In genomic region chr9:43167081-43167480, GRCm38 (mm10) we compare ENCODE assay signal across 28 mouse cellular contexts. TPM values are rescaled to one million over a fixed set of nuclear protein-coding genes. Genes with fewer than 3 reads are reported as not detected.
A peak's percentile ranks its signal among the peaks of the same experiment; 100 is the strongest.
DNase-seq lines count a peak whose midpoint lies in the region; ATAC-seq and TF ChIP-seq lines count a peak whose summit lies in the region.
"Had no signal": no experiment of that assay in that cellular context is flagged by ENCODE, and none has a peak within 500 bp of the region (broad histone marks: within the 10 kb centered on the region; RNA-seq: fewer than 3 reads in every experiment).

No protein-coding gene starts in this region.

- no peak for TF ChIP-seq EP300 in stomach, postnatal 0 days (optimal IDR thresholded peaks at IDR 0.05)

- no peak for TF ChIP-seq CTCF in intestine, postnatal 0 days (IDR thresholded peaks at IDR 0.05; ENCODE audit: low read depth)
- no peak for TF ChIP-seq CTCF in stomach, postnatal 0 days (IDR thresholded peaks at IDR 0.05; ENCODE audit: low read depth)

- H3K36me3 ChIP-seq in intestine, embryonic 15.5 days, result no peaks in the 10 kb centered on the region
- no peaks in the 10 kb centered on the region for H3K36me3 ChIP-seq in intestine, postnatal 0 days (ENCODE audit: control insufficient read depth, insufficient read depth)
- H3K36me3 ChIP-seq in stomach, embryonic 14.5 days (ENCODE audit: control insufficient read depth, insufficient read depth, low read length), result no peaks in the 10 kb centered on the region
- H3K36me3 ChIP-seq in stomach, postnatal 0 days (ENCODE audit: control insufficient read depth, insufficient read depth, low read length), result no peaks in the 10 kb centered on the region
- no peaks in the 10 kb centered on the region for H3K36me3 ChIP-seq in embryonic facial prominence, embryonic 15.5 days
- H3K36me3 ChIP-seq in kidney, embryonic 14.5 days (ENCODE audit: control insufficient read depth, insufficient read depth, low read length), result no peaks in the 10 kb centered on the region
- H3K36me3 ChIP-seq: embryonic facial prominence, embryonic 12.5 days; G1E; heart, embryonic 12.5 days; heart, embryonic 15.5 days; hindbrain, embryonic 10.5 days; hindbrain, embryonic 13.5 days had no signal

- no peak overlapping the region for H3K4me3 ChIP-seq in intestine, embryonic 15.5 days (replicated peaks)
- no peak overlapping the region for H3K4me3 ChIP-seq in intestine, postnatal 0 days (ENCODE audit: low read depth, low read length)
- H3K4me3 ChIP-seq in stomach, embryonic 14.5 days (ENCODE audit: low read depth, low read length), result no peak overlapping the region
- no peak overlapping the region for H3K4me3 ChIP-seq in stomach, postnatal 0 days (ENCODE audit: low read depth, low read length)
- H3K4me3 ChIP-seq in embryonic facial prominence, embryonic 15.5 days (replicated peaks), result no peak overlapping the region
- H3K4me3 ChIP-seq in kidney, embryonic 14.5 days (ENCODE audit: low read length), result no peak overlapping the region
- H3K4me3 ChIP-seq: embryonic facial prominence, embryonic 12.5 days; gastrocnemius, adult 2 months; heart, embryonic 12.5 days; heart, embryonic 15.5 days; hindbrain, embryonic 10.5 days; hindbrain, embryonic 13.5 days had no signal

- no peaks in the 10 kb centered on the region for H3K27me3 ChIP-seq in intestine, embryonic 15.5 days (replicated peaks)
- H3K27me3 ChIP-seq in intestine, postnatal 0 days (replicated peaks; ENCODE audit: control insufficient read depth, insufficient read depth, low read length), result no peaks in the 10 kb centered on the region
- H3K27me3 ChIP-seq in stomach, embryonic 14.5 days (ENCODE audit: control insufficient read depth, insufficient read depth, low read length), result no peaks in the 10 kb centered on the region
- H3K27me3 ChIP-seq in stomach, postnatal 0 days (ENCODE audit: control insufficient read depth, insufficient read depth, low read length), result no peaks in the 10 kb centered on the region
- H3K27me3 ChIP-seq in embryonic facial prominence, embryonic 15.5 days, result no peaks in the 10 kb centered on the region
- no peaks in the 10 kb centered on the region for H3K27me3 ChIP-seq in kidney, embryonic 14.5 days (ENCODE audit: control insufficient read depth, insufficient read depth, low read length)
- H3K27me3 ChIP-seq: embryonic facial prominence, embryonic 12.5 days; heart, embryonic 15.5 days had no signal

- ATAC-seq in intestine, embryonic 15.5 days, result peak; percentile 28; the same call in 1 of the 2 replicates
- no peak for ATAC-seq in intestine, postnatal 0 days
- no peak for ATAC-seq in stomach, embryonic 14.5 days (ENCODE audit: insufficient number of reproducible peaks, insufficient read depth, low FRiP score, low read depth)
- ATAC-seq in stomach, postnatal 0 days (ENCODE audit: low FRiP score, low TSS enrichment), result no peak
- ATAC-seq in embryonic facial prominence, embryonic 15.5 days (ENCODE audit: insufficient number of reproducible peaks, low FRiP score, low TSS enrichment, low read depth), result no peak
- no peak for ATAC-seq in kidney, embryonic 14.5 days (ENCODE audit: low FRiP score, low TSS enrichment)
- ATAC-seq: forebrain, embryonic 14.5 days; forebrain, postnatal 0 days; hindbrain, embryonic 16.5 days had no signal

- H3K27ac ChIP-seq in intestine, embryonic 15.5 days, result no peak overlapping the region
- H3K27ac ChIP-seq in intestine, postnatal 0 days (ENCODE audit: low read depth, low read length), result no peak overlapping the region
- H3K27ac ChIP-seq in stomach, embryonic 14.5 days (ENCODE audit: low read length), result peak overlapping the region; percentile 33; the same call in 1 of the 2 replicates
- no peak overlapping the region for H3K27ac ChIP-seq in stomach, postnatal 0 days (replicated peaks)
- 0 out of 2 replicates have a peak overlapping the region, but pooled peaks have one; percentile 24 for H3K27ac ChIP-seq in embryonic facial prominence, embryonic 15.5 days (replicated peaks)
- H3K27ac ChIP-seq in kidney, embryonic 14.5 days (ENCODE audit: low read depth, low read length), result no peak overlapping the region
- H3K27ac ChIP-seq: embryonic facial prominence, embryonic 12.5 days; gastrocnemius, adult 2 months; heart, embryonic 15.5 days; hindbrain, embryonic 10.5 days; hindbrain, embryonic 13.5 days had no signal

- H3K9ac ChIP-seq in intestine, embryonic 15.5 days, result no peak overlapping the region
- H3K9ac ChIP-seq in intestine, postnatal 0 days (ENCODE audit: low read depth, low read length), result no peak overlapping the region
- H3K9ac ChIP-seq in stomach, embryonic 14.5 days (replicated peaks; ENCODE audit: low read depth, low read length), result no peak overlapping the region
- no peak overlapping the region for H3K9ac ChIP-seq in stomach, postnatal 0 days (ENCODE audit: low read length)
- no peak overlapping the region for H3K9ac ChIP-seq in embryonic facial prominence, embryonic 15.5 days
- no peak overlapping the region for H3K9ac ChIP-seq in kidney, embryonic 14.5 days (ENCODE audit: low read depth, low read length)
- H3K9ac ChIP-seq: embryonic facial prominence, embryonic 12.5 days; forebrain, postnatal 0 days; heart, embryonic 12.5 days; heart, embryonic 15.5 days; hindbrain, embryonic 13.5 days had no signal

- no peak overlapping the region for H3K4me2 ChIP-seq in intestine, embryonic 15.5 days (replicated peaks)
- H3K4me2 ChIP-seq in intestine, postnatal 0 days (replicated peaks; ENCODE audit: low read depth), result no peak overlapping the region
- H3K4me2 ChIP-seq in stomach, embryonic 14.5 days (replicated peaks; ENCODE audit: low read depth, low read length), result no peak overlapping the region
- H3K4me2 ChIP-seq in stomach, postnatal 0 days (replicated peaks; ENCODE audit: low read depth), result no peak overlapping the region
- H3K4me2 ChIP-seq in embryonic facial prominence, embryonic 15.5 days (replicated peaks), result no peak overlapping the region
- H3K4me2 ChIP-seq in kidney, embryonic 14.5 days (replicated peaks; ENCODE audit: low read depth, low read length), result no peak overlapping the region
- H3K4me2 ChIP-seq: embryonic facial prominence, embryonic 12.5 days; heart, embryonic 12.5 days; heart, embryonic 15.5 days; hindbrain, embryonic 13.5 days had no signal

- H3K9me3 ChIP-seq in intestine, embryonic 15.5 days, result no peaks in the 10 kb centered on the region
- no peaks in the 10 kb centered on the region for H3K9me3 ChIP-seq in intestine, postnatal 0 days (ENCODE audit: control insufficient read depth)
- no peaks in the 10 kb centered on the region for H3K9me3 ChIP-seq in stomach, embryonic 14.5 days (ENCODE audit: control insufficient read depth, low read depth, low read length)
- H3K9me3 ChIP-seq in stomach, postnatal 0 days (ENCODE audit: control insufficient read depth, low read length), result no peaks in the 10 kb centered on the region
- H3K9me3 ChIP-seq in embryonic facial prominence, embryonic 15.5 days (replicated peaks), result no peaks in the 10 kb centered on the region
- H3K9me3 ChIP-seq in kidney, embryonic 14.5 days (ENCODE audit: control insufficient read depth, low read length), result no peaks in the 10 kb centered on the region
- H3K9me3 ChIP-seq: embryonic facial prominence, embryonic 12.5 days; G1E; heart, embryonic 12.5 days; heart, embryonic 15.5 days; hindbrain, embryonic 10.5 days; hindbrain, embryonic 13.5 days had no signal

- peaks cover 8% of the 10 kb centered on the region; the same call in 1 of the 2 replicates for H3K4me1 ChIP-seq in intestine, embryonic 15.5 days (replicated peaks)
- H3K4me1 ChIP-seq in intestine, postnatal 0 days (replicated peaks; ENCODE audit: control insufficient read depth, insufficient read depth, low read length), result no peaks in the 10 kb centered on the region
- H3K4me1 ChIP-seq in stomach, embryonic 14.5 days (ENCODE audit: control insufficient read depth, insufficient read depth, low read length), result peaks cover 9% of the 10 kb centered on the region; the same call in 1 of the 2 replicates
- no peaks in the 10 kb centered on the region for H3K4me1 ChIP-seq in stomach, postnatal 0 days (replicated peaks; ENCODE audit: control insufficient read depth, insufficient read depth)
- peaks cover 22% of the 10 kb centered on the region for H3K4me1 ChIP-seq in embryonic facial prominence, embryonic 15.5 days
- H3K4me1 ChIP-seq in kidney, embryonic 14.5 days (ENCODE audit: control insufficient read depth, insufficient read depth, low read length), result no peaks in the 10 kb centered on the region
- H3K4me1 ChIP-seq: heart, embryonic 12.5 days; heart, embryonic 15.5 days; hindbrain, embryonic 10.5 days; hindbrain, embryonic 13.5 days had no signal

- DNase-seq in stomach, postnatal 0 days (ENCODE audit: low spot score), result no peak
- DNase-seq in adrenal gland, postnatal 4 days (ENCODE audit: low spot score in 2 of 2), result no peak
- DNase-seq: B cell, adult 2 months; cerebellum, adult 18-20 months; cerebellum, adult 9-10 months; cerebellum, postnatal 14 days; forebrain, postnatal 0 days; gastrocnemius, adult 2 months; gastrocnemius, postnatal 14 days; heart, adult 18-20 months; heart, postnatal 10 days; heart, postnatal 36 days had no signal

- 50% methylated on average over 8 of the region's 8 CpGs for WGBS in intestine, embryonic 15.5 days
- 68% methylated on average over 8 of the region's 8 CpGs for WGBS in intestine, postnatal 0 days
- 59% methylated on average over 8 of the region's 8 CpGs for WGBS in stomach, embryonic 14.5 days
- 40% methylated on average over 8 of the region's 8 CpGs for WGBS in stomach, postnatal 0 days
- WGBS in embryonic facial prominence, embryonic 15.5 days, result 55% methylated on average over 8 of the region's 8 CpGs
- WGBS in kidney, embryonic 14.5 days, result 73% methylated on average over 8 of the region's 8 CpGs

RNA-seq across cellular contexts. Expression of gene Pou2f3, which starts 43.1 kb away (rescaled TPM):
- polyA plus RNA-seq in intestine, embryonic 15.5 days (2015; fragmentation: Nextera tagmentation; extraction: Ambion mirVana), result 0.52 and 0.70 TPM in 2 replicates
- polyA plus RNA-seq in intestine, postnatal 0 days (2015; fragmentation: Nextera tagmentation; extraction: Ambion mirVana), result 0.18 TPM in 2 replicates
- 0.27 and 0.71 TPM in 2 replicates for polyA plus RNA-seq in stomach, embryonic 14.5 days (2014; fragmentation: Nextera tagmentation; extraction: Ambion mirVana)
- 1.7 and 2.5 TPM in 2 replicates for polyA plus RNA-seq in stomach, postnatal 0 days (2015; fragmentation: Nextera tagmentation; extraction: Ambion mirVana)
- 11.2 and 12.7 TPM in 2 replicates for polyA plus RNA-seq in embryonic facial prominence, embryonic 15.5 days (2015; fragmentation: Nextera tagmentation; extraction: Ambion mirVana)
- polyA plus RNA-seq in kidney, embryonic 14.5 days (2014; fragmentation: Nextera tagmentation; extraction: Ambion mirVana), result 0.11 TPM in 1 of 2 replicates, not detected in the other
- under 1 TPM in 1 of 2 experiments, not detected in 1; 0.14 TPM for total RNA-seq in adrenal gland, postnatal 4 days (2021)
- total RNA-seq: adrenal gland, adult 2 months; adrenal gland, postnatal 14 days; forebrain, postnatal 0 days had no signal
- polyA plus RNA-seq: adrenal gland, adult 2 months; forebrain, embryonic 11.5 days; forebrain, embryonic 14.5 days; forebrain, postnatal 0 days; G1E; heart, embryonic 12.5 days; hindbrain, embryonic 13.5 days had no signal

RNA-seq across cellular contexts. Expression of gene Tmem136, which starts 50.7 kb away (rescaled TPM):
- polyA plus RNA-seq in intestine, embryonic 15.5 days (2015; fragmentation: Nextera tagmentation; extraction: Ambion mirVana), result 3.2 and 4.4 TPM in 2 replicates
- polyA plus RNA-seq in intestine, postnatal 0 days (2015; fragmentation: Nextera tagmentation; extraction: Ambion mirVana), result 1.4 and 1.6 TPM in 2 replicates
- 4.7 and 5.5 TPM in 2 replicates for polyA plus RNA-seq in stomach, embryonic 14.5 days (2014; fragmentation: Nextera tagmentation; extraction: Ambion mirVana)
- polyA plus RNA-seq in stomach, postnatal 0 days (2015; fragmentation: Nextera tagmentation; extraction: Ambion mirVana), result 1.8 and 2.1 TPM in 2 replicates
- polyA plus RNA-seq in embryonic facial prominence, embryonic 15.5 days (2015; fragmentation: Nextera tagmentation; extraction: Ambion mirVana), result 5.7 TPM in 2 replicates
- polyA plus RNA-seq in kidney, embryonic 14.5 days (2014; fragmentation: Nextera tagmentation; extraction: Ambion mirVana), result 6.1 and 9.7 TPM in 2 replicates
- total RNA-seq in adrenal gland, postnatal 4 days (2021), result 1 to 10 TPM; 6.5 to 8.6 TPM

Comparison
In these comparisons a context has a peak if more than half of its experiments do, and no peak if none do; other contexts are left out.
1. H3K27ac ChIP-seq: peak in stomach, embryonic 14.5 days (single experiment) and embryonic facial prominence, embryonic 15.5 days (single experiment); none in intestine, embryonic 15.5 days (single experiment), intestine, postnatal 0 days (single experiment), stomach, postnatal 0 days (single experiment) and kidney, embryonic 14.5 days (single experiment).